Mouse (Mus musculus): Measurements from ENCODE around the gene Gm20708. TPM values are rescaled to one million over a fixed set of nuclear protein-coding genes. Genes with fewer than 3 reads are reported as not detected.

Gene Gm20708
- polyA plus RNA-seq, 2 experiments, result 0.08 to 0.28 TPM

DNA sequence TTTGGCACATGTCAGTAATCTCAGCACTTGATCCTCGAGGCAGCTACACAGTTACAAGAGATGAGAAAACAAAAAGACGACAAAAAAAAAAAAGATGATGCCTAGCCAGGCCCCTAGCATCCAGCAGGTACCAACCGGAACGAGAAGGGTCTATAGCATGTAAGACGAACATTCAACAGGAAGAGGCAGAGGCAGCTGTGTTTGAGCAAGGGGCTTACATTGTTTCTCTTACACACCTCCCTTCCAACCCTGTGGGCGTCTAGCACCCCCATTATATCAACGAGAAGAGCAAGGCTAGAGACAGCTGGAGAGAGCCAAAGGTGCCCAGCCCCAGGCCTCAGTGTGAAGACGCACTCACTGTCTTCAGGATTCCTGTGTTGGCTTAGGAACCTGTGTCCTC lies 17.4 kb downstream of the Gm20708 start:
- no peak for ATAC-seq (ENCODE audit: insufficient read depth)
- no peak for TF ChIP-seq EP300 (IDR thresholded peaks at IDR 0.05; ENCODE audit: low read depth)
- TF ChIP-seq CTCF (IDR thresholded peaks at IDR 0.05; ENCODE audit: low read depth), result no peak
- Histone ChIP-seq H3K4me1 (replicated peaks; ENCODE audit: control insufficient read depth in 2 of 2, insufficient read depth in 2 of 2, low read length in 1 of 2) (peaks cover 53 to 74% of the 10 kb centered on the region in 2 experiments), H3K27me3 (ENCODE audit: control insufficient read depth, insufficient read depth, low read length) (no peaks in the 10 kb centered on the region), H3K36me3 (replicated peaks; ENCODE audit: control insufficient read depth, insufficient read depth, low read depth) (peaks cover 23% of the 10 kb centered on the region), H3K4me3 (ENCODE audit: insufficient read depth in 1 of 2, low read depth in 2 of 2, low read length in 2 of 2) (no peak overlapping the region; a peak in 1 of 4 replicates), H3K4me2 (ENCODE audit: low read depth) (peak overlapping the region; percentile 90), H3K27ac (no peak overlapping the region; the same call in 1 of the 2 replicates), H3K9ac (replicated peaks) (no peak overlapping the region), H3K9me3 (ENCODE audit: control insufficient read depth, low read length) (no peaks in the 10 kb centered on the region)
- 77% methylated on average over 8 of the region's 8 CpGs for WGBS (ENCODE audit: insufficient replicate concordance)
- no peak for DNase-seq (ENCODE audit: low read depth in 3 of 3, low spot score in 3 of 3)

DNA sequence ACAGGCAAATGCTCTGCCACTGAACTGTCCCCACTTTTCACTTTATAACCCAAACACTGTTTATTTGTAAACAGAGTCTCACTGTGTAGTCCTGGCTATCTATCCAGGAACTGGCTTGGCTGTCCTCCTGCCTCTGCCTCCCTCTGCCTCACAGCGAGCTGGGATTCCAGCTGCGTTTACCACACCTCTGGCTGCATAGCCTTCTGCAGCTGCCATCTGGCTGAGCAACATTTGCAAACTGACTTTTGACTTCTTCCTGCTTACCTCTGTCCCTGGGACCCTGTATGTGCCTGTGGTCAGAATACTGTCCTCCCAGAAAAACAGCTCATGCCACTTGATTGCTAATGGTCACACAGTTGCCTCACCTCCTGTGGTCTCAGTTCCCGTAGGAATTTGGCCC lies 17.9 kb downstream of the Gm20708 start:
- 62% methylated on average over 3 of the region's 3 CpGs for WGBS (ENCODE audit: insufficient replicate concordance)
- H3K4me1 ChIP-seq (replicated peaks; ENCODE audit: control insufficient read depth in 2 of 2, insufficient read depth in 2 of 2, low read length in 1 of 2), result peaks cover 53 to 74% of the 10 kb centered on the region in 2 experiments
- H3K4me3 ChIP-seq (ENCODE audit: insufficient read depth in 1 of 2, low read depth in 2 of 2, low read length in 2 of 2), result no peak overlapping the region
- no peak for TF ChIP-seq CTCF (IDR thresholded peaks at IDR 0.05; ENCODE audit: low read depth)
- TF ChIP-seq EP300 (IDR thresholded peaks at IDR 0.05; ENCODE audit: low read depth), result no peak
- H3K27me3 ChIP-seq (ENCODE audit: control insufficient read depth, insufficient read depth, low read length), result no peaks in the 10 kb centered on the region
- H3K9ac ChIP-seq (replicated peaks), result peak overlapping the region; percentile 10; the same call in 1 of the 2 replicates
- H3K36me3 ChIP-seq (replicated peaks; ENCODE audit: control insufficient read depth, insufficient read depth, low read depth), result peaks cover 20% of the 10 kb centered on the region
- peak overlapping the region; percentile 6; the same call in 1 of the 2 replicates for H3K27ac ChIP-seq
- no peaks in the 10 kb centered on the region for H3K9me3 ChIP-seq (ENCODE audit: control insufficient read depth, low read length)
- no peak for DNase-seq (ENCODE audit: low read depth in 3 of 3, low spot score in 3 of 3)
- ATAC-seq (ENCODE audit: insufficient read depth), result no peak
- peak overlapping the region; percentile 90 for H3K4me2 ChIP-seq (ENCODE audit: low read depth)

DNA sequence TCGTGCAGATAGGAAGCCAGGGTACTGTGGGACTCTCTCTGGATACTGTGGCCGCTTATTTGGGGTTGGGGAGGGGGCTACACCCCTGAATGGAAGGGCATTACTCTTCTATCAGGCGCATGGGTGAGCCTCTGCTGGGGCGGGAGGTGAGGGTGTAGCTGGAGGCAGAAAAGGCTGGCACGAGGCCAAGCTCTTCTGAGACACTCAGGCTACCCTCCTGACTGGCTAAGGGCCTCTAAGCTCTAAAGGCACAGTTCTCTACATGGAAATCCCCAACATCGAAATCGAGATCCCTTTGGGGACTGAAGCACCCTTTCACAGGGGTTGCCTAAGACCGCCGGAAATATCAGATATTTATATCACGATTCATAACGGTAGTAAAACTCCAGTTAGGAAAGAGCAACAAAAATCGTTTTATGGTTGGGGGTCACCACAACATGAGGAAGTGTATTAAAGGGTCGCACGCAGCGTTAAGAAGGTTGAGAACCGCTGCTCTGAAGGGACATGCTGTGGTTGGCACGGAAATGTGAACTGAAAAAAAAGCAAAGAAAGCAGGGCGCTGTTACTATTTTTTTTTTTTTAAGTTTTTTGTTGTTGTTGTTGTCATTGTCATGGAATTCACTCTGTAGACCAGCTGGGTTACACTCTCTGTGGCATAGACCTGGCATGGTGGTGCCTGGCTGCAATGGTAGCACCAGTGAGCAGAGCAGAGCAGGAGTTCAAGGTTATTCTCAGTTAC lies 18.9 kb downstream of the Gm20708 start:
- H3K9ac ChIP-seq (replicated peaks), result no peak overlapping the region; the same call in 1 of the 2 replicates
- DNase-seq (ENCODE audit: low read depth in 3 of 3, low spot score in 3 of 3), result no peak
- no peaks in the 10 kb centered on the region for H3K9me3 ChIP-seq (ENCODE audit: control insufficient read depth, low read length)
- WGBS (ENCODE audit: insufficient replicate concordance), result 44% methylated on average over 18 of the region's 18 CpGs
- no peak overlapping the region for H3K4me3 ChIP-seq (ENCODE audit: insufficient read depth in 1 of 2, low read depth in 2 of 2, low read length in 2 of 2)
- H3K4me2 ChIP-seq (ENCODE audit: low read depth), result peak overlapping the region; percentile 45
- peak overlapping the region; percentile 79 for H3K27ac ChIP-seq
- no peak for ATAC-seq (ENCODE audit: insufficient read depth)
- peaks cover 10% of the 10 kb centered on the region for H3K36me3 ChIP-seq (replicated peaks; ENCODE audit: control insufficient read depth, insufficient read depth, low read depth)
- TF ChIP-seq EP300 (IDR thresholded peaks at IDR 0.05; ENCODE audit: low read depth) (no peak), CTCF (IDR thresholded peaks at IDR 0.05; ENCODE audit: low read depth) (no peak)
- peaks cover 53 to 75% of the 10 kb centered on the region in 2 experiments for H3K4me1 ChIP-seq (replicated peaks; ENCODE audit: control insufficient read depth in 2 of 2, insufficient read depth in 2 of 2, low read length in 1 of 2)
- no peaks in the 10 kb centered on the region for H3K27me3 ChIP-seq (ENCODE audit: control insufficient read depth, insufficient read depth, low read length)

DNA sequence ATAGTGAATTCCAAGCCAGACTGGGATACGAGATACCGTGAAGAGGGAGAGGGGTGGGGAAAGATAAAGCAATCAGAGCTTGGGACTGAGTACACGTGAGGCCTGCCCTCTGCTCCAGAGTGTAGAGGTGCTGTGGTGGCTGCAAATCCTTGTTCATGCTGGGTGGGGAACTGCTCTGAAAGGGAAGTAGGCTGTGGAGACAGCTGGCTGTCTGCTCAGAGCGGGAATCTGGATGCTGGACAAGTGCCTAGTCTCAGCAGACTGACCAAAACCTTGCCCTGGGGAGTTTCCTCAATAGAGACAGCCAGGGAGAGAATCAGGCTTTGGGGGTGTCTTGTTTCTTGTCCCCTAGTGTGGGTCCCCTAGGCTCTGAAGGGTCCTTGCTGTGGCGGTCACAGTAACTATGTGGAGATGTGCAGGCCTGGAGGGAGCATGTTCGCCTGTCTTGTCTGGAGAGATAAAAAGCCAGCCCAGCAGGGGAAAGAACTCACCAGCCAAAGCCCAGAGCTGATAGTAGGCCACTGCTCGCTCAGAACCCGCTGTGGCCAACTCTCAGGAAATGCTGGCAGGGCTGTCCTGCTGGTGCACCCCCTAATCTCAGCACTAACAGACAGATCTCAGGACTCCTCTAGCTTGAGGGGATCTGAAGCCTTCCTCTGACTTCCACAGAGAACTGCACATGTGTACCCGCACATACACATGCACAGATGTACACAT lies 19.6 kb downstream of the Gm20708 start:
- H3K27me3 ChIP-seq (ENCODE audit: control insufficient read depth, insufficient read depth, low read length), result no peaks in the 10 kb centered on the region
- peak overlapping the region; percentile 79 for H3K27ac ChIP-seq
- H3K4me2 ChIP-seq (ENCODE audit: low read depth), result peak overlapping the region; percentile 45
- peaks cover 3% of the 10 kb centered on the region for H3K36me3 ChIP-seq (replicated peaks; ENCODE audit: control insufficient read depth, insufficient read depth, low read depth)
- peak overlapping the region; percentile 28 for H3K9ac ChIP-seq (replicated peaks)
- H3K4me3 ChIP-seq (ENCODE audit: insufficient read depth in 1 of 2, low read depth in 2 of 2, low read length in 2 of 2), result no peak overlapping the region
- peaks cover 48 to 72% of the 10 kb centered on the region in 2 experiments for H3K4me1 ChIP-seq (replicated peaks; ENCODE audit: control insufficient read depth in 2 of 2, insufficient read depth in 2 of 2, low read length in 1 of 2)
- no peaks in the 10 kb centered on the region for H3K9me3 ChIP-seq (ENCODE audit: control insufficient read depth, low read length)
- ATAC-seq (ENCODE audit: insufficient read depth), result peak; percentile 32; the same call in 1 of the 2 replicates
- DNase-seq (ENCODE audit: low read depth in 3 of 3, low spot score in 3 of 3), result no peak
- TF ChIP-seq CTCF (IDR thresholded peaks at IDR 0.05; ENCODE audit: low read depth), result no peak
- peak; percentile 33 for TF ChIP-seq EP300 (IDR thresholded peaks at IDR 0.05; ENCODE audit: low read depth)
- WGBS (ENCODE audit: insufficient replicate concordance), result 7% methylated on average over 9 of the region's 9 CpGs

DNA sequence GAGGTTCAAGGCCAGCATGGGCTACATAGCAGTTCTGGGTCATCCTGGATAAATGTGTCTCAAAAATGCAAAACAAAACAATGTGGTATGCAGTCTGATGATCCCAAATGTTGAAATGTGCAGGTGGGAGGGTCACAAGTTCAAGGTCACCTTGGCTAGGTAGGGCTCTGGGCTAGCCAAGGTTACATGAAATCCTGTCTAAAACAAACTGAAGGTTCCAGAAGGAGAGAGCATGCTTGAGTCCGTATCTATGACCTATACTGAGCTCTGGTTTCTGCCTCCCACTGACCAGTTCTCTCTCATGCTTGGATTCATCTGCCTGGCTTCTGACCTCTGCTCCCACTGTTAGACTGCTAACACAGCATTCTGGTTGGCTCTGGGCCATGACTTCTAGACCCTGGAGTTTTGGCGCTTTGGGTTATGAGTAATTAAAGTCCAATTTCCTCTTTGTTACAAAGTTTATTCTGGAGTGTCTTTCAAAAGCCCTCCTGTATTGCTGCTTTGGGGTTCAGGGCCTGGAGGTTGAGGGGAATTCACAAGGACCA lies 20.3 kb downstream of the Gm20708 start:
- TF ChIP-seq EP300 (IDR thresholded peaks at IDR 0.05; ENCODE audit: low read depth) (no peak), CTCF (IDR thresholded peaks at IDR 0.05; ENCODE audit: low read depth) (no peak)
- no peak for DNase-seq (ENCODE audit: low read depth in 3 of 3, low spot score in 3 of 3)
- Histone ChIP-seq H3K4me2 (ENCODE audit: low read depth) (peak overlapping the region; percentile 25), H3K9ac (replicated peaks) (peak overlapping the region; percentile 15; the same call in 1 of the 2 replicates), H3K27me3 (ENCODE audit: control insufficient read depth, insufficient read depth, low read length) (no peaks in the 10 kb centered on the region), H3K36me3 (replicated peaks; ENCODE audit: control insufficient read depth, insufficient read depth, low read depth) (no peaks in the 10 kb centered on the region), H3K4me1 (replicated peaks; ENCODE audit: control insufficient read depth in 2 of 2, insufficient read depth in 2 of 2, low read length in 1 of 2) (peaks cover 46 to 68% of the 10 kb centered on the region in 2 experiments), H3K4me3 (ENCODE audit: insufficient read depth in 1 of 2, low read depth in 2 of 2, low read length in 2 of 2) (no peak overlapping the region), H3K27ac (peak overlapping the region; percentile 79), H3K9me3 (ENCODE audit: control insufficient read depth, low read length) (no peaks in the 10 kb centered on the region)
- 63% methylated on average over 2 of the region's 2 CpGs for WGBS (ENCODE audit: insufficient replicate concordance)
- ATAC-seq (ENCODE audit: insufficient read depth), result no peak
